22 mouse cellular contexts compared by ENCODE assay signal in the genomic region with DNA sequence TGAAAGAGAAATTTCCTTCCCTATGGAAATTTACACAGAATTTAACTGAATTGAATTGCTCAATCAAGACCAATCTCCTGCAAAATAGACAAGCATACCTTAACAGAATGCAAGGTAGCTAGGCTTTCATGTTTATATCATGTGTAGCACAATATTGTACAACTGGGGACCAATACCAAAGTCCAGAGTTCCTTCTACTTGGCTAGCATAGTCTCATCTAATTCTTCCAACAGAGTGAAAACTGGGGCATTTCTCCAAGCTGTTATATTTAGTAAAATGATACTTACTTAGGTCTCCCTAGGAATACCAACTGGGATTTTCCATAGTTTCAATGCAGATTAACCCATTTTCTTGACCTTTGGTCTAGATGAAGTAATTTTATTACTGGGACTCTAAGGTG.
"Had no signal": no experiment of that assay in that cellular context is flagged by ENCODE, and none has a peak within 500 bp of the region (broad histone marks: within the 10 kb centered on the region; RNA-seq: fewer than 3 reads in every experiment).

No protein-coding gene starts in this region.

- ATAC-seq: hindbrain, postnatal 0 days had no signal

- H3K9me3 ChIP-seq: heart, embryonic 13.5 days; heart, embryonic 15.5 days; hindbrain, embryonic 13.5 days; hindbrain, embryonic 15.5 days; limb, embryonic 13.5 days; limb, embryonic 15.5 days; liver, embryonic 13.5 days; liver, embryonic 15.5 days had no signal

- H3K4me2 ChIP-seq: heart, embryonic 11.5 days; heart, embryonic 13.5 days; heart, embryonic 15.5 days; hindbrain, embryonic 13.5 days; hindbrain, embryonic 15.5 days; limb, embryonic 13.5 days; limb, embryonic 15.5 days; liver, embryonic 13.5 days; liver, embryonic 15.5 days had no signal

- H3K4me3 ChIP-seq: heart, adult 2 months; heart, embryonic 13.5 days; heart, embryonic 15.5 days; hindbrain, embryonic 13.5 days; hindbrain, embryonic 15.5 days; limb, embryonic 13.5 days; limb, embryonic 15.5 days; liver, embryonic 13.5 days; liver, embryonic 15.5 days had no signal

- DNase-seq: gastrocnemius, postnatal 14 days; gastrocnemius, postnatal 36 days; heart, adult 11 months; heart, adult 2 months; heart, postnatal 14 days; heart, postnatal 36 days; kidney, adult 18-20 months; kidney, postnatal 14 days; layer of hippocampus, adult 9-11 months; layer of hippocampus, postnatal 36 days; left cerebral cortex, postnatal 4 days; liver, embryonic 13.5 days had no signal

- H3K9ac ChIP-seq: heart, embryonic 13.5 days; heart, embryonic 15.5 days; hindbrain, embryonic 13.5 days; hindbrain, embryonic 15.5 days; limb, embryonic 13.5 days; limb, embryonic 15.5 days; liver, embryonic 13.5 days; liver, embryonic 15.5 days had no signal

- H3K27me3 ChIP-seq: heart, embryonic 13.5 days; heart, embryonic 15.5 days; hindbrain, embryonic 13.5 days; hindbrain, embryonic 15.5 days; limb, embryonic 13.5 days; limb, embryonic 15.5 days; liver, embryonic 13.5 days; liver, embryonic 15.5 days had no signal

- H3K4me1 ChIP-seq: heart, embryonic 15.5 days; hindbrain, embryonic 13.5 days; hindbrain, embryonic 15.5 days had no signal

- H3K27ac ChIP-seq: heart, adult 2 months; heart, embryonic 13.5 days; heart, embryonic 15.5 days; hindbrain, embryonic 13.5 days; hindbrain, embryonic 15.5 days; hindbrain, postnatal 0 days; kidney, postnatal 0 days; limb, embryonic 13.5 days; limb, embryonic 15.5 days; liver, embryonic 13.5 days; liver, embryonic 15.5 days had no signal
